14 mouse cellular contexts compared by ENCODE assay signal in genomic region chr6:125663906-125664305, GRCm38 (mm10). TPM values are rescaled to one million over a fixed set of nuclear protein-coding genes. Genes with fewer than 3 reads are reported as not detected.
"Had no signal": no experiment of that assay in that cellular context is flagged by ENCODE, and none has a peak within 500 bp of the region (broad histone marks: within the 10 kb centered on the region; RNA-seq: fewer than 3 reads in every experiment).

No protein-coding gene starts in this region.

- ATAC-seq: intestine, postnatal 0 days had no signal

- DNase-seq: kidney, adult 8-10 months; kidney, postnatal 10 days; kidney, postnatal 36 days; liver; liver, embryonic 13.5 days; lung, embryonic 14.5 days; midbrain, embryonic 14.5 days; right cerebral cortex, adult 18-20 months; right cerebral cortex, postnatal 14 days; right cerebral cortex, postnatal 4 days; thymus, postnatal 25 days had no signal

RNA-seq across cellular contexts. Expression of gene Ano2, which starts 26.3 kb away (rescaled TPM):
- total RNA-seq: megakaryocyte progenitor cell, adult 5-6 weeks; megakaryocyte-erythroid progenitor cell, adult 5-6 weeks had no signal
